Mouse (Mus musculus) heart, embryonic 11.5 days (tissue): ENCODE data around the gene Anxa11. TPM values are rescaled to one million over a fixed set of nuclear protein-coding genes. Genes with fewer than 3 reads are reported as not detected.
"Not testable (repeated sequence)": the region's sequence is repeated elsewhere in the genome, so short reads cannot be mapped to it uniquely, and the experiment has no call there.

Experiments
- ATAC-seq: fragments of 200-750 bp; cut with Nextera tagmentation; replicated peaks from 2 replicates; pipeline ENCODE4 v1.8.0; 2017; ENCODE audit warnings: moderate library complexity; ENCODE audit not compliant: insufficient number of reproducible peaks, low FRiP score, low TSS enrichment
- H3K27ac ChIP-seq: fragments of 300-500 bp; sonication (generic); 2 replicates; pipeline ENCODE4 v1.5.1; 2014; ENCODE audit warnings: mild to moderate bottlenecking, low read depth, low read length
- H3K27me3 ChIP-seq: fragments of 300-500 bp; sonication (generic); 2 replicates; pipeline ENCODE4 v1.6.1; 2014; ENCODE audit warnings: mild to moderate bottlenecking, low read length, mixed read lengths; ENCODE audit not compliant: control insufficient read depth, insufficient read depth
- H3K36me3 ChIP-seq: fragments of 300-500 bp; sonication (generic); 2 replicates; pipeline ENCODE4 v1.6.1; 2014; ENCODE audit warnings: mild to moderate bottlenecking, low read length, moderate library complexity, mixed read lengths; ENCODE audit not compliant: control insufficient read depth, insufficient read depth
- H3K4me1 ChIP-seq: fragments of 300-500 bp; sonication (generic); 2 replicates; pipeline ENCODE4 v1.6.1; 2014; ENCODE audit warnings: low read length; ENCODE audit not compliant: control insufficient read depth, insufficient read depth
- H3K4me2 ChIP-seq: fragments of 300-500 bp; sonication (generic); 2 replicates; pipeline ENCODE4 v1.6.1; 2014; ENCODE audit warnings: mild to moderate bottlenecking, moderate library complexity
- H3K4me3 ChIP-seq: fragments of 300-500 bp; sonication (generic); 2 replicates; pipeline ENCODE4 v1.5.1; 2014; ENCODE audit warnings: low read depth, low read length
- H3K9ac ChIP-seq: fragments of 300-500 bp; sonication (generic); 2 replicates; pipeline ENCODE4 v1.6.1; 2014; ENCODE audit warnings: mild to moderate bottlenecking, low read depth, low read length, moderate library complexity
- H3K9me3 ChIP-seq: fragments of 300-500 bp; sonication (generic); replicated peaks from 2 replicates; pipeline ENCODE4 v1.6.1; 2016; ENCODE audit warnings: low read length; ENCODE audit not compliant: control insufficient read depth
- WGBS: fragments of 180-500 bp; shearing (Covaris S2); extraction: QIAGEN DNeasy Blood & Tissue Kit; methylation state at CpG from one replicate; pipeline ENCODE4 v1.1.7; 2014; ENCODE audit not compliant: insufficient replicate concordance; 5-methylcytosine and 5-hydroxymethylcytosine counted together
- polyA plus RNA-seq: library from polyadenylated mRNA; unstranded; fragments of >200 nt; fragmentation: Nextera tagmentation; extraction: Ambion mirVana; gene quantifications from 2 replicates; pipeline ENCODE4 v1.2.1, GENCODE M21; 2014

The Anxa11 gene
- polyA plus RNA-seq, 1 experiment from 2014 or later, result 14.7 TPM

DNA sequence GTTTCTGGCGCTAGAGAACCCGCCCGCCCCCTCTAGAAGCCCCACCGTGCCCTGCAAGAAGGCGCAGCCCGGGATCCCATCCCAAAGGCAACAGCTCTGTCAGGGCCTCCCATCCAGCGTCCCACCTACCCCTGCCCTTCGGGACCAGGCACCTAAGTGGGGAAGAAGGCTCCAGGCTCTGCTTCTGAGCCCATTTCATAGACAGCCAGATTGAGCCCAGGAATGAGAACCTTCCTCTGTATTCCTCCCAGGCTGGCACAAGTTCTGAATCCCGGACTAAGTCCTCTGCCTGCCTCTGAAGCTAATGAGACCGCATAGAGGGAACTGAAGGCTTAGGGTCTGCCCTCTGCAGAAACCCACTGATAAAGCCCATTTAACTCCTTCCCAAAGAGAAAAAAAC lies 61.0 kb downstream of the Anxa11 start, which contains the start of gene Plac9a:
Gene Plac9a (minus strand): TSS at position 101 of the 400 bp plus-strand sequence.
- H3K27me3 ChIP-seq, H3K9me3 ChIP-seq, H3K9ac ChIP-seq, H3K4me1 ChIP-seq, H3K4me2 ChIP-seq, ATAC-seq, H3K27ac ChIP-seq, H3K36me3 ChIP-seq, H3K4me3 ChIP-seq: not testable (repeated sequence)
- WGBS, result no CpG with 5 or more reads among the region's 10 CpGs

DNA sequence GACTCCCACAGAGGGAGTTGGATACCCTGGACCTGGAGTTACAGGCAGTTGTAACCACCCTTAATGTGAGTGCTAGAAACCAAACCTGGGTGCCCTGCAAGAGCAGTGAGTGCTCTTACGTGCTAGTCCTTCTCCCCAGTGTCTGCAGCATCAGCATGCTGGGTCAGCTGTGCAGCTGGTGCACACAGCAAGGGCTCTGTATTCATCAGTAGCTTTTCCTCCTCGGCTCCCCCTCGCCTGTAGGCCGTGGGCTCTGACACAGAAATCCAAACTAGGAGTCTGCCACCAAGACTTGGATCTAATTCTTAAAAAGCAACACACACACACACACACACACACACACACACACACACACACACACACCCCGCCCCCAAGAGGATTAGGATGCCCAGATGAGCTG lies 63.3 kb downstream of the Anxa11 start:
- H3K4me2 ChIP-seq, H3K4me3 ChIP-seq, H3K9me3 ChIP-seq, ATAC-seq, H3K4me1 ChIP-seq, H3K27me3 ChIP-seq, H3K27ac ChIP-seq, H3K9ac ChIP-seq, H3K36me3 ChIP-seq: not testable (repeated sequence)
- WGBS, result 83% methylated on average over 1 of the region's 5 CpGs

DNA sequence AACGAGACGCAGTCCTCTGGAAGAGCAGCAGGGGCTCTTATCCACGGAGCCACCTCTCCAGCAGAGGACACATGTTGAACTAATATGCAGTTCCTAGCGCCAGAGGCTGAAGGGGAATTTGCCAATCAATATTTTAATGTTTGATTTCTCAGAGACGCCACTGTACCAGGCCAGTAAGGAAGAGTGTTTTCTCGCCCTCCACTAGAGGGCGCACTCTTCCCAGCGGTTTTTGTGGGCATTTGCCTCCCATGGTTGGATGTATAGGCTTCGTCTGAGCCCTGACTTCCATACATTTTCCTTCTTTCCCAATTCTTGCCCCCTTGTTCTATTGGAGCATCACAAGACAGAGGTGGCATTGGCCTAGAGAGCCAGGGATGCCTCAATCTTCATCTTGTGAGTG lies 65.3 kb downstream of the Anxa11 start:
- no CpG with 5 or more reads among the region's 9 CpGs for WGBS

DNA sequence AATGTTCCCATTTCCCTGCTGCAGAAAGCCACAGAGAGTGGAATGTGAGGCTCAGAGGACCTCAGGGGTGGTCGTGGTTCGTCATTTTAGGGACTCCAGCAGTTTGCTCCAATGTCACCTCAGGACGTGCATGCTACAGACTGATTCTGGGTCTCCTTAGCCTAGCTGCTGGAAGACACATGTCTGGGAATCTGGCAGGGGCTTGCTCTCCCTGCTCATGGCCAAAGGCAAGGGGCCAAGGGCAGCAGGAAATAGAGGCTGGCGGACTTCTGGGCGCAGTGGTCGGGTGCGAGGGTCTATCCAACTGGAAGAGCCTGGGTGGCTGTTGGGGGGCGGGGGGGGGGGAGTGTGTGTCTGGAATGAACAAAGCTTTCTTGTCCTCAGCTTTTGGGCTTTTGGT lies 67.0 kb downstream of the Anxa11 start:
- no CpG with 5 or more reads among the region's 8 CpGs for WGBS
- not testable (repeated sequence) for H3K9ac ChIP-seq, H3K27ac ChIP-seq, H3K4me3 ChIP-seq, ATAC-seq, H3K9me3 ChIP-seq, H3K4me1 ChIP-seq, H3K27me3 ChIP-seq, H3K4me2 ChIP-seq, H3K36me3 ChIP-seq

More for the DNA sequence above, 65.3 kb downstream of the Anxa11 start:
- not testable (repeated sequence) for H3K27ac ChIP-seq, H3K4me2 ChIP-seq, H3K36me3 ChIP-seq, H3K4me1 ChIP-seq, H3K9ac ChIP-seq, ATAC-seq, H3K9me3 ChIP-seq, H3K4me3 ChIP-seq, H3K27me3 ChIP-seq

DNA sequence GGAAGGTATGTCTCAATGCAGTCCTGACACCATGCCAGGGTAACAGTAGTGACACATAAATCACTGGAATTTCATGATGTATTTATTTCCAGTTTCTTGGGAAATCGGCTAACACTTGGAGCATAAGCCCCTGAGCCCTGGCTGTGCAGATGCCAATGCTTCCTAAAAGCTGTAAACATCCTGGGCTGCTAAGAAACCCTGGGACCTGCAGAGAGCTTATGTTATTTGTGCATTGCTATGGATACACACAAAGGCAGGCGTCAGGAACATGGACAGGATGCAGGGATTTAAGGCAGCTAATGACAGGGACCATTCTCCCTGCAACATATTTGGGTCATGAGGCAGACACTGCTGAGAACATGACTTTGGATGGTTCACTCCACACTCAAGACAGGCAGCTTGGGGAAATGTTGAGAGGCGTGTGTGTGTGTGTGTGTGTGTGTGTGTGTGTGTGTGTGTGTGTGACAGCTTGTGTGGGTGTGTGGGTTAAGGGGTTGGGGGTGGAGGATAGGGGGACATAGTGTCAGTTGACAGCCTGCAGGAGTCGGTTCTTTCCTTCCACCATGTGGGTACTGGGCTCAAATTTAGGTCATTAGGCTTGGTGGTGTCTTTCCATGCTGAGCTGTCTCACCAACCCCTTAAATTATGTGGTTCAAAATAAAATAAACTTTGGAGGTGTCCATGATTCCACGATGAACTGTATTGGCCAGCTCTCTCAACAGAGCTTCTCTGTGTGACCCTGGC lies 76.6 kb downstream of the Anxa11 start:
- H3K4me3 ChIP-seq, H3K27me3 ChIP-seq, H3K9me3 ChIP-seq, H3K36me3 ChIP-seq, H3K4me1 ChIP-seq, H3K27ac ChIP-seq, H3K4me2 ChIP-seq, H3K9ac ChIP-seq, ATAC-seq: not testable (repeated sequence)
- WGBS, result no CpG with 5 or more reads among the region's 5 CpGs

DNA sequence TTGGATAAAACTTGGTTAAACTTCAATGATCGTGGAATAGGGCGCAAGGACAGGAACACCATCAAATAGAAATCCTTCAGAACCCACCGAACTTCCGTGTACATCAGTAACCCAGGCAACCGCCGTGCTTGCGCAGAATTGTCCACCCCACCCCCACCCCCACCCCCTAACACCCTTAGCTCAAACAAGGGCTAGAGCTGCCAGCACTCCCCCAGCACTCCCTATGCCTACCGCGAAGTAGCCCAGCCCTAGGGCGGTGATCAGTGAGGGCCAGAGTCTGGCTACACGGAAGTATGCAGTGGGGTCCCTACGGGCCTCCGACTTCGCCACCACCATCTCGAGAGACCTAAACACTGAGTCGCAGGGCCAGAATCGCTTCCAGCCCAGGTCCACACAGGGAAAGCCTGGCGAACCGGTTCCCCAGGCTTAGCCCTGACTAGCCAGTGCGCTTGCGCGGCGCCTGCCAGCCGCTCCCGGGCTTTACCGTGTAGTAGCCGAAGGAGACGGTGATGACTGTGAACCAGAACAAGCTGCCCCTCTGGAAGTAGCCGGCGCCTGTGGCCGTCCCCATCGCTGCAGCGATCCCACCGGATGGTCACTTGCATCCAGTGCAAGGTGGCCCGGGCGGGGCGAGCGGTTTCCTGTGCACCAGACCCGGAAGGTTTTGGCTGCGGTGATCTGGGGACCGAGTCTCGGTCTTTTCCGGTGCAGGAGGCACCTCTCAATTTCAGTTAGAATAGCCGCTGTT lies 85.0 kb downstream of the Anxa11 start:
- H3K4me1 ChIP-seq, H3K4me2 ChIP-seq, H3K36me3 ChIP-seq, H3K4me3 ChIP-seq, H3K9ac ChIP-seq, H3K9me3 ChIP-seq, H3K27ac ChIP-seq, ATAC-seq, H3K27me3 ChIP-seq: not testable (repeated sequence)
- WGBS, result no CpG with 5 or more reads among the region's 44 CpGs

DNA sequence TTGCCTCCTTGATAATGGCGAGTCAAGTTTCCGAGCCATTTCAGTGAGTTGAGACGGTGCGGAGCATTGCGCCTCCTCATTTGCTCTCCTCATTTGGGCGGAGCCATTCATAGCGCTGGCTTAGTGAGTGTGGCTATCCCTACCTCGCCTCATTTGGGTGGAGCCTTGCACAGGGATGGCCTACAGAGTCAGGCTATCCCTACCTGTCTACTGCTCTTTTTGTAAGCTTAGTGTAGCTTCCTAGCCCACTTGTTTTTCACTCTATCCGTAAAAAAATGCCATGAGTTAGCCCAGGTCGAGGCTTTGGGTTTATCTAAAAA lies 85.6 kb downstream of the Anxa11 start, which contains the start of gene Tmem254a:
Gene Tmem254a (minus strand): TSS at position 111 of the 320 bp plus-strand sequence.
- H3K4me1 ChIP-seq, ATAC-seq, H3K27ac ChIP-seq, H3K9me3 ChIP-seq, H3K27me3 ChIP-seq, H3K36me3 ChIP-seq, H3K4me3 ChIP-seq, H3K9ac ChIP-seq, H3K4me2 ChIP-seq: not testable (repeated sequence)
- no CpG with 5 or more reads among the region's 10 CpGs for WGBS
